13 mouse cellular contexts compared by ENCODE assay signal in the genomic region with DNA sequence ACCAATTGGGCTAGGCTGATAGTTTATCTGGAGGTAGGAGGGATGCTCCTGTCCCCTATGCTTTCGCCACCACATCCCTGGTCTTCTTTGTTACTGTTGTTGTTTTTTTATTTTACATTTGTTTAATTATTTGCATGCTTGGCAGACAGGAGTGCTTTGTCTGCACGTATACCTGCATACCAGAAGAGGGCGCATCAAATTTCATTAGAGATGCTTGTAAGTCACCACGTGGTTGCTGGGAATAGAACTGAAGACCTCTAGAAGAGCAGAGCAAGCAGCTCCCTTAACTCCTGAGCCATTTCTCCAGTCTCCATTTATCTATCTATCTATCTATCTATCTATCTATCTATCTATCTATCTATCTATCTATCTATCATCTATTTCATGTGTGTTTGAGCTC.
DNase-seq lines count a peak whose midpoint lies in the region; ATAC-seq and TF ChIP-seq lines count a peak whose summit lies in the region.
"Had no signal": no experiment of that assay in that cellular context is flagged by ENCODE, and none has a peak within 500 bp of the region (broad histone marks: within the 10 kb centered on the region; RNA-seq: fewer than 3 reads in every experiment).

No protein-coding gene starts in this region.

- 52% methylated on average over 4 of the region's 4 CpGs for WGBS in kidney, adult 2 months
- 64% methylated on average over 4 of the region's 4 CpGs for WGBS in neural tube, embryonic 15.5 days

- no peak for ATAC-seq in neural tube, embryonic 15.5 days (ENCODE audit: low FRiP score)
- ATAC-seq: intestine, embryonic 16.5 days had no signal

- H3K36me3 ChIP-seq in kidney, adult 2 months (ENCODE audit: control insufficient read depth, insufficient read depth, low read length) = no peaks in the 10 kb centered on the region
- H3K36me3 ChIP-seq in neural tube, embryonic 15.5 days = no peaks in the 10 kb centered on the region

- H3K9ac ChIP-seq in neural tube, embryonic 15.5 days (replicated peaks) = no peak overlapping the region

- H3K4me3 ChIP-seq in kidney, adult 2 months (ENCODE audit: insufficient read depth, low read depth, low read length) = no peak overlapping the region
- H3K4me3 ChIP-seq in neural tube, embryonic 15.5 days (replicated peaks) = no peak overlapping the region

- peak; percentile 22; the same call in 1 of the 2 replicates for TF ChIP-seq CTCF in kidney, adult 2 months (conservative IDR thresholded peaks at IDR 0.05; ENCODE audit: insufficient read depth, insufficient read length, low read depth, low read length)

- peak; percentile 15 for DNase-seq in adrenal gland, postnatal 14 days
- no peak for DNase-seq in adrenal gland, adult 2 months
- DNase-seq in kidney, adult 2 months = no peak
- no peak for DNase-seq in kidney, postnatal 14 days
- peak; percentile 10 for DNase-seq in thymus, postnatal 4 days
- DNase-seq in thymus, postnatal 0 days (ENCODE audit: low spot score) = no peak
- no peak for DNase-seq in left cerebral cortex, adult 9 months (ENCODE audit: low spot score in 2 of 2)
- DNase-seq: cerebellum, postnatal 14 days; heart, adult 18-20 months; left cerebral cortex, postnatal 4 days had no signal

- TF ChIP-seq POLR2A in kidney, adult 2 months (IDR thresholded peaks at IDR 0.05; ENCODE audit: low read depth, low read length) = no peak

- no peaks in the 10 kb centered on the region for H3K9me3 ChIP-seq in neural tube, embryonic 15.5 days (replicated peaks)

- H3K27me3 ChIP-seq in kidney, adult 2 months (replicated peaks; ENCODE audit: control insufficient read depth, insufficient read depth, low read length) = no peaks in the 10 kb centered on the region
- H3K27me3 ChIP-seq in neural tube, embryonic 15.5 days (replicated peaks) = no peaks in the 10 kb centered on the region

- H3K4me1 ChIP-seq in kidney, adult 2 months (ENCODE audit: control insufficient read depth, insufficient read depth, low read length) = no peaks in the 10 kb centered on the region
- no peaks in the 10 kb centered on the region for H3K4me1 ChIP-seq in neural tube, embryonic 15.5 days

- no peak overlapping the region for H3K27ac ChIP-seq in kidney, adult 2 months (ENCODE audit: insufficient read depth, low read depth, low read length)
- H3K27ac ChIP-seq in neural tube, embryonic 15.5 days (replicated peaks) = no peak overlapping the region

- no peak overlapping the region for H3K4me2 ChIP-seq in neural tube, embryonic 15.5 days
- H3K4me2 ChIP-seq: midbrain, embryonic 11.5 days had no signal

Comparison
In these comparisons a context has a peak if more than half of its experiments do, and no peak if none do; other contexts are left out.
1. DNase-seq: peak in adrenal gland, postnatal 14 days (single experiment) and thymus, postnatal 4 days (single experiment); none in adrenal gland, adult 2 months (single experiment), kidney, adult 2 months (single experiment), kidney, postnatal 14 days (single experiment), thymus, postnatal 0 days (single experiment) and left cerebral cortex, adult 9 months (0 of 2).